Mouse (Mus musculus): ENCODE data around the gene Fastkd2. TPM values are rescaled to one million over a fixed set of nuclear protein-coding genes. Genes with fewer than 3 reads are reported as not detected.
A peak's percentile ranks its signal among the peaks of the same experiment; 100 is the strongest.

Gene Fastkd2
- total RNA-seq (2021): 10 to 100 TPM; 25.6 to 30.0 TPM

DNA sequence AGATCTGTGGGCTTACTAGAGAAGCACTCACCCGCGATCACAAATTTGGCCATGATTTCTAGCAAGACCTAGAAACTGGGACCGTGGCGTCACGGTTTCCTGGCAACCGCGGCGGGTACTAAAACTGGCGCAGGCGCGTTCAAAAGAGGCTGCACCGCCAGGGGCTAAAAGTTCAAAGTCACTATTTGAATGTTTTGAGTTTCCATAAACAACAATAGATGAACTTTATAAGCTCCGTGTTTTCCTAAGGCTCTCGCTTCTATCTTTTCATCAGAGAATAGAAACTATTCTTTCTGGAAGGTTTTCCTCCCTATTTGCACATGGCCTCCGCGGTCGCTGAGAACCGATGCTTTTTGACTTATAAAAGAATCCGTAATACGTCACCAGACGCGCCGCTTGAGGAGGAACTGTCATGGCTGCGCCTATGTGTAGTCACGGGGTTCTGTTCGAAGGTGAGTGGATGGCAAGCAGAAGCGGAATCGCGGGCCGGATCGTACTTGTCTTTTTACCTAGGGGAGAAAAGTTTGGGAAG, at the start of gene Fastkd2, which contains the start of gene Mdh1b:
Gene Fastkd2, plus strand, starts transcription at position 375 of the 532 bp plus-strand sequence.
Gene Mdh1b, minus strand, starts transcription at position 79 of the 532 bp plus-strand sequence.
- DNase-seq: peak; percentile 87
- intact Hi-C loops (cut with DNase I): loop anchor here (1.0 kb wide), 1 partner anchor 802 kb away; the partner anchor contains the start of gene Creb1

DNA sequence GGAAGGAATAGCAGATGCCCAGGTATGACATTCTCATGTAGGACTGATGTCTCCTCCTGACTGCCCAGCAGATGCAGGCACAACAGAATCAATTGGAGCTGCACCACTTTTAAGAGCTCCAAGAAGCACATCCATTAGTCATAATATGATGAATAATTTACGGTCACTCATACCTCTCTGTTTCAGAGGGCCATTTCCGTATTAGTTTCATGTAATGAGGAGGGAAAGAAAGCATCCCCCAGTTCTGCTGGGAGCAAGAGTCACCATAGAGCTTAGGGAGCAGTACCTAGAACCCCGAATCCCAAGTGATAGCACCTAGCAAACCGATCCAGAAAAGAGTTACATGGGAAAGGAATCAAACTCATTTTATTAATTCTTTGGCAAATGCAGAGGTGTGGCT, 43.6 kb upstream of the Fastkd2 start, which contains the start of gene Dytn:
Gene Dytn, minus strand, starts transcription at position 101 of the 400 bp plus-strand sequence.
- intact Hi-C loops (cut with DNase I): no loop called here
- DNase-seq: no peak

DNA sequence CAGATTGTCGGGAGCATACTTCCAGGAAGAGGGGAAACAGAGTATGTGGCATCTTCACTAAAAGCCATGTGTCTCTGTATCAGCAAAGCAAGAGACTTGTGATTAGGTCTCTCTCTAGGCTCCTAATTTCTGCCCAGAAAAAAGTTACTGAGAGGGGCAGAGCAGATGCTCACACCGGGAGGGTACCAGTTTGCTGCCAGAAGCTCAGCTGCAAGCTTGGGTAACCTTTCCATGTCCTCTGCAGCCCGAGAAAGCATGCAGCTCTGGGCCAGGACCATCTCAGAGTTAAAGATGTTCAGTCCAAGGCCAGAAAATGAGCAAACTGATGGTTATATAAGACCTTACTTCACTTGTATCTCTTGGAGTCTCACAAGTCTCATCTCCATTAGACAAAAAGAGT, 33.6 kb upstream of the Fastkd2 start:
- intact Hi-C loops (cut with DNase I): no loop called here
- no peak for DNase-seq

DNA sequence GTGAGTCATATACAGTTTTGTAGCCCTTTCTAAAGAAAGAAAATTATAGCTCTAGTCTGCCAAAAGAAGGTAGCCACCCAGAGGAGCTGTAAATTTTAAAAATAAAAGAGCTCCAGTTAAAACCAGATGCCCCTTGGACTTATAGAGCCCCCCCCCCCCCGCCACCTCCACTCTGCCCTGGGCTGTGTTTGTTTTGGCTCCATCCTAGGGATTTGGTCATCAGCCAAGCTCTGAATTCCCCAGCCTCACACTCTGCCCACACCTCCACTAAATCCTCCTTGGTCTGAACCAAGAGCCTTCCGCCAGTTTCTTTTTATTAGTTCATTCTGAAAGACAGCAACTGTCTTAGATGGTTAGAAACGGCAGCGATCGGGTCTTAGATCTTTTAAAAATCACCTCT, 24.7 kb upstream of the Fastkd2 start:
- intact Hi-C loops (cut with DNase I): no loop called here
- no peak for DNase-seq

DNA sequence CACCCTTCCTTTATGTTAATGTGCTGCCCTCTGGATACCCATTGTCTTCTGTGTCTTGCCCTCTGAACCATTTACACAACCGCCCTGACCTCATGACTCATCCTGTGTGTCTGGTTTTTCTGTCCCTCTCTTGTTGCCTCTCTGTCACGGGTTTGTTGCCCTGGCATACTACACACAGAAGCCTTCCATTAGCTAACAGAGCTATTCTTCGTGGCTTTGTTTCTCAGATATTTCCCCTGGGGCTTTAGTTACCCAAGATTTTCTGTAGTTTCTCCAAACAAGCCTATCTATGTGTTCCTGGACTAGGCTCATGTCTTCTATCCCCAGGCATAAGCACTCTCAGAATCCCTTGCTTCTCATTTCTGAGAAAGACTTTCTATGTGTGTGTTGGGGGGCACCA, 21.5 kb upstream of the Fastkd2 start:
- intact Hi-C loops (cut with DNase I): no loop called here

DNA sequence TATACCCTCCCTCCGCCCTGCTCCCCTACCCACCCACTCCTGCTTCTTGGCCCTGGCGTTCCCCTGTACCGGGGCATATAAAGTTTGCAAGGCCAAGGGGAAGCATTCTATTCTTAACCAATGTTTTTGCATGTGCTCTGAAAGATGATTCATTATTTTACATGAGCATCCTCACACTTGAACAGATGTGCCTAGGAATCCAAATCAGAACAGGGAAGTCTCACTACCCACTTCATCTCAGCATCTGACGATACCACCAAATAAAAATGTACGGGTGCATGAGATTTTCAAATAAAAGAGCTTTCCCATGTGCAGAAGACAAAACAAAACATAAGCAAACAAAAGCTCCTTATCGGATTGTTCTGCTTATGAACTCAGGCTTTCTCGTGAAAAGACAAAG, 10.3 kb upstream of the Fastkd2 start:
- intact Hi-C loops (cut with DNase I): no loop called here

More for the DNA sequence above, 21.5 kb upstream of the Fastkd2 start:
- DNase-seq: no peak

DNA sequence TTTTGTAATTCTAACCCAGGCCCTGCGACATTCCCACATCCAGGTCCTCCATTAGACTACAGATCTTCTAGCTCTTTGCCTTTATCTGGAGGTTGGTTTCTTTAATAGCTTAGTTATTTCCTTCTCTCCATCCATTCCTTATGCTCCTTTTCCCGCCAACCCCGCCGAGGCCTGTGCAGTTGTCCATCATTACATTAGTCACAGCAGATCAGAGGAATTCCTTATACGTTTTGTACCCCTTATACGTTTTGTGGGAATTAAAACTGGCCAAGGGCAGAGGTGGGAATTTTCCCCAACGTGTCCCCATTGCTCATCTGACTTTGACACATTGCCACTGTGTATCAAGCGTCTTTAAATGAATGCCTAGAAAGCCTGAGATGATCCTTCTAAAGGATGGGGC, 618 bp upstream of the Fastkd2 start:
- DNase-seq: no peak
- intact Hi-C loops (cut with DNase I): loop anchor here (1.0 kb wide), 1 partner anchor 803 kb away; the partner anchor contains the start of gene Creb1

More for the DNA sequence above, 10.3 kb upstream of the Fastkd2 start:
- DNase-seq: no peak

DNA sequence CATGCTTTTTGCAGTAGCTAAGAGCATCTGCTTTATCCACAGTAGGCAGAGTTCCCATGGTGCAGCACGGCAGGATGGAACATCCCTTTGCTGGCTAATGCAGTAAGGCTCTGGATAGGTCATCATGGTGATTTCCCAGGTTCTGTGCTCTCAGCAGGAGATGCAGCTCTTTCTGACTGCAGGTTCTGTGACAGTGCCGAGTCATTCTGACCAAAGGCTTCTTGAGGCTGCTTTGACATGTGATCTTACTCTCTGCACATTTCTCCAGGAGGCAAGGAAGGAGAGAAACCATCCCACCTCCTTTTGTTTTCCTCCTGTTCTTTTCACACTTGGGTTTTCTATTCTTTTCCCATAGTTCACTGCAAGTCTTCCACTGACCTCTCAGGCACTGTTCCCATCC, 25.6 kb downstream of the Fastkd2 start:
- intact Hi-C loops (cut with DNase I): no loop called here
- DNase-seq: no peak

DNA sequence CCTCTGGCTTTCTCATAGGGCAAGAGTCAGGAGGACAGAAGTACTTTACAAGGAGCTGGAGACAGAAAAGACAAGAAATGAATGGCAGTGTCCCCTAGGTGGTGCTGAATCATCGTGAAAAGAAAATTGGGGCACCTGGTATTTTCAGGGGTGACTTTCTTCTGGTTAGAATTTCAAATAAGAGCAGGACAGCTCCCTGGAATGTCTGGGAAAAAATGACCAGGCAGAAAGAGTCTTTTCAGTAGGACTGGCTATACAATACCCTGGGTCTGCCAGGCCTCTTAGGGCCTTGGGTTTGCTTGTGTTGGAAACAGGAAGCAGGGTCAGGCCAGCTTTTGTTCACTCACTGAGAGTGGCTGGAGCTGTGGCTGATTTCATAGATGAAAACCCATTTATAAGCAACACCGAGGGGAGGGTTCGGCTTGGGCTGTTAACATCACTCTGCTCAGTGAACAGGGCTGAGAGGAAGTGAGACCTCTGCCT, 32.8 kb downstream of the Fastkd2 start:
- intact Hi-C loops (cut with DNase I): loop anchor here (1.0 to 10.0 kb wide), 3 partner anchors 189 to 685 kb away; no protein-coding TSS in a partner anchor
- peak; percentile 17 to 33 for DNase-seq

DNA sequence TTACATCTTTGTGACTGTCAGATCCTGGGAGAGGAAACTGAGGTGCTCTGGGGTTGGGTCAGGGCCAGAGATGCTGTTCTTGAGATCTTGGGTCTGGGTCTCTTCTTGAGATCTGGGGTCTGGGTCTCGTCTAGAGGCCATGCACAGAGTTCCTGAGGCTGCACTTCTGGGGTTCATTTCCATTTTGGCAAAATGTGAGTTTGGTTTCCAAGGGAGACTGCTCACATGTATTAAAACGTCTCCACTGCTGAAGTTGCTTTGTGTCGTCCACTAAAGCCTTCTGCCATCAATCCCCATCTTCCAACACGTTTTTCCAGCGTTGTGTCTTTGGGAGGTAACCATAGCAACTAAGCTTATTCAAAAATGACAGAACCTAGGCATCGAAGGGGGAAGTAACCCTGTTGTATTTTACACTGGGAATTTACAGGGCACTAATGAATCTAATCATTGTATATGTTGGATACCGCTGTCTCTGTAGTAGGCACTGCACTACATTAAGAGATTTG, 33.5 kb downstream of the Fastkd2 start:
- no peak for DNase-seq
- intact Hi-C loops (cut with DNase I): loop anchor here (1.0 to 10.0 kb wide), 4 partner anchors 188 to 684 kb away; partner anchors contain the start of gene Klf7

DNA sequence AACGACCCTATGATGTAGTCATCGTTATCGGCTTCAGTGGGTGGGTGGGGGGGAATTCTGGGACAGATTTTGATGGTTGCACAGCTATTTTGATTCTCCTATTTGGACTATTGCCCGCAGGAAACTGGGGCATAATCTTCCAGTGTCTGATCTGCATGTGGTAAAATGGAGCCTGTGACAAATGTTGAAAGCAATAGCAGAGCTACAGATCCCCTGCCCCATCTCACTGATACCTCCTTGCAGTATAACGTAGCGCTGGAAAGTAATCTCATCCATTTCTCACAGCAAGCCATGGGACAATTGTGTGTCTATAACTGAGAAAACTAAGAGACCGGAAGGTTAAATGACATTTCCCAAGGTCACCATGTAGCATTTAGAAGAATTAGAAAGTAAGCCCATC, 34.0 kb downstream of the Fastkd2 start:
- intact Hi-C loops (cut with DNase I): loop anchor here (2.0 to 10.0 kb wide), 3 partner anchors 188 to 358 kb away; partner anchors contain the start of gene Klf7
- no peak for DNase-seq

DNA sequence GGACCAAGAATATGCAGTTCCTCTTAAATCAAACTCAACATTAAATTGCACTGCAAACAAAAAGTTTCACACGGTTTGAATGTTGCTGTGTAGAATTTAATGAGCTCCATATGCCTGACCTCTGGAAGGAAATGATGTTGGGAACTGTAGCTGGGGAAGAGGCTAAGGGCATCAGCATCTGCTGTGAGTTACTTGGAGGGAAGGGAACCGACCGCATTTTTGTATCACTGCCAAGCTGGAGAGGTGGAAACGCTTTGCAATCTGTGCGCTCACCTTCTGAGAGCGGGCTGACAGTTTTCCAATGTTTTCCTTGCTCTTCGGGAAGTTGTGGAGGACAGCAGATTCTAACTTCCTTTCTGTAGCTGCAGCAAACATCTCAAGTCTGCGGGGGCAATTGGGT, 37.7 kb downstream of the Fastkd2 start:
- intact Hi-C loops (cut with DNase I): loop anchor here (10.0 kb wide), 1 partner anchor 257 kb away; no protein-coding TSS in a partner anchor
- DNase-seq: no peak

DNA sequence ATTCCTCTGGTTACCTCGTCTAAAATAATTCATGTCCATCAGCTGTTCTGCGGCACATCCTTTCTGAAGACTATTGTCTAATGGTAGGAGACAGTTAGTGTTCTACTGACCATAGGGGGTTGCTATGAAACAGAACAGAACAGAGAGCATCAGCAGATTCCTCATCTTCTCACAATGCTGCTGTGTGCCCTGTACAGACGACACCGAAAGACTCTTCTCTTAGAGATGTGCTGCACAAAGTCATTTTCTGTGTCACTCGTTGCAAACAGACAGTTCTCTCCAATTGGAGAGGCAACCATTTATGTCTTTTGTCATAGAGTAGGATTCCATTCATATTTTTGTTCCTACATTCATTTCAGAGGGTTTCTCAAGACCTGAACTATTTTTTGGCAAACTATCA, 38.8 kb downstream of the Fastkd2 start, which contains the start of gene 4933402D24Rik:
Gene 4933402D24Rik, minus strand, starts transcription at position 101 of the 400 bp plus-strand sequence.
- intact Hi-C loops (cut with DNase I): loop anchor here (10.0 kb wide), 1 partner anchor 256 kb away; no protein-coding TSS in a partner anchor
- DNase-seq: no peak

DNA sequence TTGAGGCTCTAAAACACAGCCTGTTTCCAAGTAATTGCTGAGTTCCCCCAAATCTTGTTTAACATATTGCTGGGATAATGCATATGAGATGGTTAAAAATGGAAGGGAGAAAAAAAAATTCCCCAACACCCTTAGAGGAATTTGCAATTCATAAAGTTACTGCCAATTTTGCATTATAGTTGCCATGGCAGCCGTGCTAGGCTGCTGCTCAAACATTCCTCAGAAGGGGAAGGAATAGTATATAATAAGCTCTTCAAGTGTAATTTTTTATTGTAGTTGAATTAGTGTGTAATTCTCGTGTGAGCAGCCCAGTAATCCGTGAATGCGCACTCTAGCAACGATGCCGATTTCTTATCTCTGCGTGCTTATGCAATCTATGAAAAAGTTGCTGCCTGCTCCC, 39.9 kb downstream of the Fastkd2 start:
- intact Hi-C loops (cut with DNase I): no loop called here
- DNase-seq: no peak

DNA sequence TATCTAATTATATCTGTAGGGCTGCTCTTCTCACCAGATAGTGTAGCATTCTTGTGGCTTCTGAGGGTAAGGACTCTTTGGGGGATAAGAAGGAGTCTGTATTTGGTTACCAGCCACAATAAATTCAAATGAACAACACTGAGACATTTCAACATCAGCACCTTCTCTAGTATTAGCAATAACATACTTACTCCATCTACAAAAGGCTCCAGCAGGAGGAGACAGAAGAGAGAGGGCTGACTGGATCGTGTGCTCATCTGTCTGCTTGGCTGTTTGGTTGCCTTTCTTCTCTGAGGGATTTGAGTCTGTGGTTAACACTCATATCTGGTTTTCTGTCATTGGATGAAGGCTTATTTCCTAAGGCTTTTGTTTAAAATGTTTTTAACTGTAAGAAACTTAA, 46.0 kb downstream of the Fastkd2 start:
- DNase-seq: no peak
- intact Hi-C loops (cut with DNase I): no loop called here

DNA sequence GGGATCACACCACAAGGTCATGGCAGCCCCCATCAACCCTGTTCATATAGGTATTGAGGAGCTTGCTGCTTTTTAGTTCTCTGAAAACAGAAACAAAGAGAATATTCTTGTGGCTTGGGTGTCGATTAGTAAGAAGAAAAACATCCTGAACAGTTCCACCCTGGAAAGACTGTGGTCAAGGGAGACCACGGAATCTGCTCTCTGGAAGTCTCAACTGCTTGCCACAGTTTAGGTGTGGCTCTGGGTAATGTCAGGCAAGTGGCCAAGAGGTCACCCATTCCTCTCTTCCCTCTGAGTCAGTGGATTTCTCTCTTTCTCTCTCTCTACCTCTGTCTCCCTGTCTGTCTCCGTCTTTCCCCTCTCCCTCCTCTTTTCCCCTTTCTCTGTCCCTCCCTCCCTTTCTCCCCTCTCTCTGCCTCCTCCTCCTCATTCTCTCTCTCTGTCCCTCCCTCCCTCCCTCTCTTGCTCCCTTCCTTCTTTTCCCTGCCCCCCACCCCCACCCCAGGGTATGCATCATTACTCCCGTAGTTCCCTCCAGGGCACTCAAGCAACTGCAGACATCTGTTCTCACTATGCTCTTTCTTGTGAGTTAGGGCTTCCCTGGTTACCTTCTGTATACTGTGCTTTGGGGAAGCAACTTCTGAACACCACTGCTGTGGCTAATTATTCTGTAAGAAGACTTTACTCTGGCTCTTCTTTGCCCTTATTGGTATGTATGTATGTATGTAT, 46.7 kb downstream of the Fastkd2 start:
- DNase-seq: no peak
- intact Hi-C loops (cut with DNase I): no loop called here

DNA sequence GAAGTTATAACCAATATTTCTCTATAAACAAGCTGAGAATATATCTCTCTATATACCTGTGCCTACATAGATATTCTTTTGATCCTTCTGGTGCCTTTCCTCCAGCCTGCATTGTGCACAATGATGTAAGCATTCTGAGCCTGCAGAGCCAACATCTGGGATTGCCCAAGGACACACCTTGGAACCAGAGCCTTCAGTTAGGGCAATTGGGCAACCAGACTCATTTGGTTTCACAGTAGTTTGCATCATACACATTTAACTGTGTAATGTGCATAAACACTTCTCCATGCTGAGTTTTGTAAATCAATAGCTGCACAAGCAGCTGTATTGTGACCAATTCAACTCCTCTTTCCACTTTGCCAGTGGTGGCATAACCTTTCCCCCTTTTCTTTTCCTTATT, 63.9 kb downstream of the Fastkd2 start:
- no peak for DNase-seq
- intact Hi-C loops (cut with DNase I): no loop called here
